Mouse (Mus musculus) C2C12 (cell line): Measurements from ENCODE around the gene Shprh. TPM values are rescaled to one million over a fixed set of nuclear protein-coding genes. Genes with fewer than 3 reads are reported as not detected.
"Not testable (repeated sequence)": the region's sequence is repeated elsewhere in the genome, so short reads cannot be mapped to it uniquely, and the experiment has no call there.

Experiments
- H3K27me3 ChIP-seq: one replicate; pipeline ENCODE4 v1.6.1; 2011; ENCODE audit not compliant: control insufficient read depth, insufficient read depth, insufficient read length
- H3K36me3 ChIP-seq: one replicate; pipeline ENCODE4 v1.6.1; 2011; ENCODE audit not compliant: control insufficient read depth, insufficient read depth
- H3K4me3 ChIP-seq: one replicate; pipeline ENCODE4 v1.5.1; 2011; ENCODE audit warnings: mild to moderate bottlenecking, control low read depth; ENCODE audit not compliant: poor library complexity, insufficient read depth, severe bottlenecking
- H3K79me2 ChIP-seq: one replicate; pipeline ENCODE4 v1.6.1; 2011; ENCODE audit not compliant: control insufficient read depth, insufficient read depth
- H3K79me3 ChIP-seq: one replicate; pipeline ENCODE4 v1.6.1; 2011; ENCODE audit warnings: low read depth, control low read depth
- H3ac ChIP-seq: one replicate; pipeline ENCODE3; 2011; ENCODE audit warnings: low read depth; ENCODE audit not compliant: control insufficient read depth, insufficient read length
- CEBPB ChIP-seq: IDR thresholded peaks from one replicate; pipeline ENCODE4 v1.6.1; 2011; ENCODE audit warnings: low read depth, mild to moderate bottlenecking, control low read depth, moderate library complexity
- CTCF ChIP-seq: IDR thresholded peaks from one replicate; pipeline ENCODE4 v1.5.1; 2011; ENCODE audit not compliant: control insufficient read depth, insufficient read depth, insufficient read length
- FOSL1 ChIP-seq: IDR thresholded peaks from one replicate; pipeline ENCODE4 v1.8.0; 2011; ENCODE audit warnings: mild to moderate bottlenecking, low read length; ENCODE audit not compliant: poor library complexity, insufficient read depth, severe bottlenecking
- MAX ChIP-seq: IDR thresholded peaks from one replicate; pipeline ENCODE4 v1.6.1; 2011; ENCODE audit warnings: mild to moderate bottlenecking, control low read depth
- MYOD1 ChIP-seq: IDR thresholded peaks from one replicate; pipeline ENCODE4 v1.6.1; 2011; ENCODE audit warnings: low read depth; ENCODE audit not compliant: control insufficient read depth, insufficient read length
- MYOG ChIP-seq: IDR thresholded peaks from one replicate; pipeline ENCODE4 v1.6.1; 2011; ENCODE audit not compliant: control insufficient read depth, insufficient read length; ENCODE audit errors: extremely low read depth
- USF1 ChIP-seq: IDR thresholded peaks from one replicate; pipeline ENCODE4 v1.6.1; 2011; ENCODE audit warnings: low read depth, mild to moderate bottlenecking, control low read depth, moderate library complexity
- polyA plus RNA-seq: library from polyadenylated mRNA; unstranded; fragments of >200 nt; fragmentation: generic; extraction: Trizol; gene quantifications from one replicate; pipeline ENCODE4 v1.2.1, GENCODE M21; 2012; ENCODE audit warnings: missing spikeins

The Shprh gene
- polyA plus RNA-seq, 1 experiment = 1.7 TPM

GRCm38 (mm10) chr10:11250247-11250997 lies 101.2 kb downstream of the Shprh start:
- Histone ChIP-seq H3ac (no peak overlapping the region), H3K79me3 (no peaks in the 10 kb centered on the region), H3K4me3 (no peak overlapping the region), H3K27me3 (no peaks in the 10 kb centered on the region), H3K36me3 (no peaks in the 10 kb centered on the region), H3K79me2 (no peaks in the 10 kb centered on the region)
- TF ChIP-seq MYOD1 (no peak), FOSL1 (no peak), MAX (no peak), CTCF (no peak), MYOG (no peak), CEBPB (no peak), USF1 (no peak)

- not testable (repeated sequence) for H3K27me3 ChIP-seq, H3K79me2 ChIP-seq, H3K79me3 ChIP-seq, H3ac ChIP-seq, H3K36me3 ChIP-seq, H3K4me3 ChIP-seq
These were observed 104.4 kb downstream of the Shprh start for GRCm38 (mm10) chr10:11253581-11253980.

- Histone ChIP-seq H3ac (no peak overlapping the region), H3K79me2 (no peaks in the 10 kb centered on the region), H3K4me3 (no peak overlapping the region), H3K79me3 (no peaks in the 10 kb centered on the region), H3K36me3 (no peaks in the 10 kb centered on the region), H3K27me3 (no peaks in the 10 kb centered on the region)
- TF ChIP-seq CTCF (no peak), MAX (no peak), MYOD1 (no peak), FOSL1 (no peak), MYOG (no peak), CEBPB (no peak), USF1 (no peak)
These were observed 110.9 kb downstream of the Shprh start for GRCm38 (mm10) chr10:11260119-11260518.

- H3K79me3 ChIP-seq, H3K79me2 ChIP-seq, H3K4me3 ChIP-seq, H3K27me3 ChIP-seq, H3K36me3 ChIP-seq, H3ac ChIP-seq: not testable (repeated sequence)
These were observed 113.1 kb downstream of the Shprh start for GRCm38 (mm10) chr10:11262292-11262691.

GRCm38 (mm10) chr10:11263795-11264194 lies 114.6 kb downstream of the Shprh start:
- not testable (repeated sequence) for H3K79me3 ChIP-seq, H3K27me3 ChIP-seq, H3K79me2 ChIP-seq, H3K36me3 ChIP-seq, H3K4me3 ChIP-seq, H3ac ChIP-seq

Other genes with a start within 250 kb of the Shprh start
- not detected for gene Grm1, start 67.1 kb upstream of the Shprh start, polyA plus RNA-seq
- gene Fbxo30, start 131.9 kb downstream of the Shprh start, polyA plus RNA-seq = 5.4 TPM
- 0.16 TPM for gene Epm2a, start 194.0 kb downstream of the Shprh start, polyA plus RNA-seq